Mouse (Mus musculus): ENCODE data around the gene BC037034.

GRCm38 (mm10) chr5:138312795-138313194 lies 49.0 kb upstream of the BC037034 start:
- no peak for TF ChIP-seq CTCF (IDR thresholded peaks at IDR 0.05; ENCODE audit: low read depth, low read length)
- TF ChIP-seq GATA2 (IDR thresholded peaks at IDR 0.05; ENCODE audit: borderline replicate concordance, low read depth, low read length): no peak
- TF ChIP-seq TAL1 (conservative IDR thresholded peaks at IDR 0.05; ENCODE audit: low read depth, low read length): no peak
- no peak for TF ChIP-seq GATA1 (IDR thresholded peaks at IDR 0.05; ENCODE audit: borderline replicate concordance, low read length)
